Mouse (Mus musculus): ENCODE data around the gene Trpm8. TPM values are rescaled to one million over a fixed set of nuclear protein-coding genes. Genes with fewer than 3 reads are reported as not detected.
A peak's percentile ranks its signal among the peaks of the same experiment; 100 is the strongest.

Gene Trpm8
- total and polyA plus RNA-seq, 2 experiments from 2014 or later: 0.36 to 0.38 TPM

- Histone ChIP-seq H3K4me1 (ENCODE audit: insufficient read depth) (peaks cover 8% of the 10 kb centered on the region), H3K36me3 (ENCODE audit: insufficient read depth) (no peaks in the 10 kb centered on the region), H3K27me3 (ENCODE audit: insufficient read depth, low read length) (no peaks in the 10 kb centered on the region), H3K9me3 (ENCODE audit: low read length) (no peaks in the 10 kb centered on the region), H3K4me2 (ENCODE audit: low read depth) (no peak overlapping the region), H3K4me3 (ENCODE audit: low read depth, low read length) (no peak overlapping the region), H3K9ac (no peak overlapping the region), H3K27ac (ENCODE audit: low read depth, low read length) (peak overlapping the region; percentile 54)
- WGBS: 25% methylated on average over 5 of the region's 5 CpGs
- TF ChIP-seq CTCF (IDR thresholded peaks at IDR 0.05; ENCODE audit: low read depth): no peak
- peak; percentile 65; the same call in 1 of the 2 replicates for ATAC-seq
- DNase-seq: peak; percentile 58
These were observed 134.6 kb downstream of the Trpm8 start for GRCm38 (mm10) chr1:88412013-88412412.

GRCm38 (mm10) chr1:88418943-88419342 lies 141.5 kb downstream of the Trpm8 start:
- H3K27ac ChIP-seq (ENCODE audit: low read depth, low read length): no peak overlapping the region
- 75% methylated on average over 2 of the region's 2 CpGs for WGBS
- TF ChIP-seq CTCF (IDR thresholded peaks at IDR 0.05; ENCODE audit: low read depth): no peak

GRCm38 (mm10) chr1:88422045-88422444 lies 144.6 kb downstream of the Trpm8 start:
- no peak overlapping the region for H3K9ac ChIP-seq
- no peaks in the 10 kb centered on the region for H3K36me3 ChIP-seq (ENCODE audit: insufficient read depth)
- WGBS: 77% methylated on average over 10 of the region's 10 CpGs
- H3K4me2 ChIP-seq (ENCODE audit: low read depth): no peak overlapping the region
- no peaks in the 10 kb centered on the region for H3K27me3 ChIP-seq (ENCODE audit: insufficient read depth, low read length)
- H3K9me3 ChIP-seq (ENCODE audit: low read length): no peaks in the 10 kb centered on the region
- no peak for ATAC-seq
- H3K27ac ChIP-seq (ENCODE audit: low read depth, low read length): peak overlapping the region; percentile 37
- no peaks in the 10 kb centered on the region for H3K4me1 ChIP-seq (ENCODE audit: insufficient read depth)
- no peak overlapping the region for H3K4me3 ChIP-seq (ENCODE audit: low read depth, low read length)
- no peak for DNase-seq
- no peak for TF ChIP-seq CTCF (IDR thresholded peaks at IDR 0.05; ENCODE audit: low read depth)

More at GRCm38 (mm10) chr1:88418943-88419342, 141.5 kb downstream of the Trpm8 start:
- no peak for ATAC-seq
- DNase-seq: no peak
- no peak overlapping the region for H3K4me2 ChIP-seq (ENCODE audit: low read depth)
- no peaks in the 10 kb centered on the region for H3K36me3 ChIP-seq (ENCODE audit: insufficient read depth)
- H3K27me3 ChIP-seq (ENCODE audit: insufficient read depth, low read length): no peaks in the 10 kb centered on the region
- no peaks in the 10 kb centered on the region for H3K4me1 ChIP-seq (ENCODE audit: insufficient read depth)
- no peak overlapping the region for H3K4me3 ChIP-seq (ENCODE audit: low read depth, low read length)
- no peaks in the 10 kb centered on the region for H3K9me3 ChIP-seq (ENCODE audit: low read length)
- H3K9ac ChIP-seq: no peak overlapping the region

- Histone ChIP-seq H3K4me2 (ENCODE audit: low read depth) (no peak overlapping the region), H3K4me1 (ENCODE audit: insufficient read depth) (no peaks in the 10 kb centered on the region), H3K36me3 (ENCODE audit: insufficient read depth) (no peaks in the 10 kb centered on the region), H3K9ac (no peak overlapping the region), H3K4me3 (ENCODE audit: low read depth, low read length) (no peak overlapping the region), H3K27ac (ENCODE audit: low read depth, low read length) (peak overlapping the region; percentile 58), H3K9me3 (ENCODE audit: low read length) (no peaks in the 10 kb centered on the region), H3K27me3 (ENCODE audit: insufficient read depth, low read length) (no peaks in the 10 kb centered on the region)
- TF ChIP-seq CTCF (IDR thresholded peaks at IDR 0.05; ENCODE audit: low read depth): no peak
- DNase-seq (peak; percentile 47), ATAC-seq (peak; percentile 74)
- 55% methylated on average over 7 of the region's 7 CpGs for WGBS
These were observed 145.5 kb downstream of the Trpm8 start for GRCm38 (mm10) chr1:88422846-88423395.

- H3K4me1 ChIP-seq (ENCODE audit: insufficient read depth): no peaks in the 10 kb centered on the region
- H3K27me3 ChIP-seq (ENCODE audit: insufficient read depth, low read length): no peaks in the 10 kb centered on the region
- WGBS: 23% methylated on average over 8 of the region's 8 CpGs
- H3K4me2 ChIP-seq (ENCODE audit: low read depth): no peak overlapping the region
- DNase-seq: peak; percentile 92
- TF ChIP-seq CTCF (IDR thresholded peaks at IDR 0.05; ENCODE audit: low read depth): peak; percentile 97
- H3K9me3 ChIP-seq (ENCODE audit: low read length): no peaks in the 10 kb centered on the region
- no peak overlapping the region for H3K4me3 ChIP-seq (ENCODE audit: low read depth, low read length)
- peak; percentile 72 for ATAC-seq
- H3K36me3 ChIP-seq (ENCODE audit: insufficient read depth): no peaks in the 10 kb centered on the region
- no peak overlapping the region for H3K27ac ChIP-seq (ENCODE audit: low read depth, low read length)
- no peak overlapping the region for H3K9ac ChIP-seq
These were observed 147.3 kb downstream of the Trpm8 start for GRCm38 (mm10) chr1:88424602-88425252.

- H3K4me1 ChIP-seq (ENCODE audit: insufficient read depth): no peaks in the 10 kb centered on the region
- DNase-seq (no peak), ATAC-seq (no peak)
- TF ChIP-seq CTCF (IDR thresholded peaks at IDR 0.05; ENCODE audit: low read depth): no peak
- H3K27ac ChIP-seq (ENCODE audit: low read depth, low read length): no peak overlapping the region
- no peaks in the 10 kb centered on the region for H3K27me3 ChIP-seq (ENCODE audit: insufficient read depth, low read length)
- no peaks in the 10 kb centered on the region for H3K9me3 ChIP-seq (ENCODE audit: low read length)
- WGBS: 82% methylated on average over 11 of the region's 11 CpGs
- H3K36me3 ChIP-seq (ENCODE audit: insufficient read depth): no peaks in the 10 kb centered on the region
- H3K9ac ChIP-seq: no peak overlapping the region
- no peak overlapping the region for H3K4me3 ChIP-seq (ENCODE audit: low read depth, low read length)
- no peak overlapping the region for H3K4me2 ChIP-seq (ENCODE audit: low read depth)
These were observed 150.7 kb downstream of the Trpm8 start for GRCm38 (mm10) chr1:88427987-88428741.

GRCm38 (mm10) chr1:88429413-88429812 lies 152.0 kb downstream of the Trpm8 start:
- Histone ChIP-seq H3K4me2 (ENCODE audit: low read depth) (no peak overlapping the region), H3K36me3 (ENCODE audit: insufficient read depth) (no peaks in the 10 kb centered on the region), H3K27ac (ENCODE audit: low read depth, low read length) (no peak overlapping the region), H3K9ac (no peak overlapping the region), H3K4me3 (ENCODE audit: low read depth, low read length) (no peak overlapping the region), H3K4me1 (ENCODE audit: insufficient read depth) (no peaks in the 10 kb centered on the region), H3K9me3 (ENCODE audit: low read length) (no peaks in the 10 kb centered on the region), H3K27me3 (ENCODE audit: insufficient read depth, low read length) (no peaks in the 10 kb centered on the region)
- DNase-seq (no peak), ATAC-seq (peak; percentile 51; the same call in 1 of the 2 replicates)
- WGBS: 50% methylated on average over 1 of the region's 1 CpGs
- TF ChIP-seq CTCF (IDR thresholded peaks at IDR 0.05; ENCODE audit: low read depth): no peak

Data from forebrain, postnatal 0 days (tissue).